Mouse (Mus musculus) lung, embryonic 14.5 days (tissue): ENCODE results near the gene Fam13a. TPM values are rescaled to one million over a fixed set of nuclear protein-coding genes. Genes with fewer than 3 reads are reported as not detected.
A peak's percentile ranks its signal among the peaks of the same experiment; 100 is the strongest.

Source experiments
- ATAC-seq: fragments of 200-750 bp; cut with Nextera tagmentation; 2 replicates; pipeline ENCODE4 v1.8.0; 2017; ENCODE audit warnings: mild to moderate bottlenecking, moderate TSS enrichment, moderate library complexity; ENCODE audit not compliant: insufficient read depth
- DNase-seq: peaks from one replicate; pipeline ENCODE4 v3.0.0-alpha.2; 2015
- H3K27ac ChIP-seq: fragments of 300-500 bp; sonication (generic); 2 replicates; pipeline ENCODE4 v1.5.1; 2014; ENCODE audit warnings: low read depth, mild to moderate bottlenecking, moderate library complexity
- H3K27me3 ChIP-seq: fragments of 300-500 bp; sonication (generic); 2 replicates; pipeline ENCODE4 v1.6.1; 2014; ENCODE audit warnings: low read length, control low read depth; ENCODE audit not compliant: insufficient read depth
- H3K36me3 ChIP-seq: fragments of 300-500 bp; sonication (generic); 2 replicates; pipeline ENCODE4 v1.6.1; 2014; ENCODE audit warnings: control low read depth; ENCODE audit not compliant: insufficient read depth
- H3K4me1 ChIP-seq: fragments of 300-500 bp; sonication (generic); 2 replicates; pipeline ENCODE4 v1.6.1; 2014; ENCODE audit warnings: antibody characterized with exemption, control low read depth; ENCODE audit not compliant: insufficient read depth
- H3K4me2 ChIP-seq: fragments of 300-500 bp; sonication (generic); 2 replicates; pipeline ENCODE4 v1.6.1; 2014; ENCODE audit warnings: mild to moderate bottlenecking
- H3K4me3 ChIP-seq: fragments of 300-500 bp; sonication (generic); 2 replicates; pipeline ENCODE4 v1.5.1; 2014; ENCODE audit warnings: low read depth, low read length
- H3K9ac ChIP-seq: fragments of 300-500 bp; sonication (generic); 2 replicates; pipeline ENCODE4 v1.6.1; 2014
- H3K9me3 ChIP-seq: fragments of 300-500 bp; sonication (generic); 2 replicates; pipeline ENCODE4 v1.6.1; 2016; ENCODE audit warnings: low read depth, low read length, control low read depth
- CTCF ChIP-seq: IDR thresholded peaks from 2 replicates; pipeline ENCODE4 v1.5.1; 2016; ENCODE audit warnings: antibody characterized with exemption, low read depth
- WGBS: fragments of 180-500 bp; shearing (Covaris S2); extraction: QIAGEN DNeasy Blood & Tissue Kit; methylation state at CpG from one replicate; pipeline ENCODE4 v1.1.7; 2014; 5-methylcytosine and 5-hydroxymethylcytosine counted together
- polyA plus RNA-seq: library from polyadenylated mRNA; unstranded; fragments of >200 nt; fragmentation: Nextera tagmentation; extraction: Ambion mirVana; gene quantifications from 2 replicates; pipeline ENCODE4 v1.2.1, GENCODE M21; 2014

Gene Fam13a
- polyA plus RNA-seq, 1 experiment from 2014 or later, result 13.7 TPM

GRCm38 (mm10) chr6:58922511-58922910 is 101.8 kb downstream of the Fam13a start:
- H3K27me3 ChIP-seq, result no peaks in the 10 kb centered on the region
- H3K9ac ChIP-seq, result no peak overlapping the region
- H3K4me3 ChIP-seq, result no peak overlapping the region
- H3K9me3 ChIP-seq, result no peaks in the 10 kb centered on the region
- DNase-seq (no peak), ATAC-seq (no peak)
- TF ChIP-seq CTCF, result no peak
- H3K4me1 ChIP-seq, result no peaks in the 10 kb centered on the region
- no peak overlapping the region for H3K4me2 ChIP-seq
- H3K27ac ChIP-seq, result no peak overlapping the region
- WGBS, result 72% methylated on average over 5 of the region's 5 CpGs
- no peaks in the 10 kb centered on the region for H3K36me3 ChIP-seq

- 43% methylated on average over 3 of the region's 3 CpGs for WGBS
- TF ChIP-seq CTCF, result peak; percentile 41
- H3K27ac ChIP-seq, result no peak overlapping the region
Observed at GRCm38 (mm10) chr6:58921623-58922022, 102.7 kb downstream of the Fam13a start.

GRCm38 (mm10) chr6:58920735-58921134 is 103.6 kb downstream of the Fam13a start:
- ATAC-seq (no peak), DNase-seq (no peak)
- Histone ChIP-seq H3K4me2 (no peak overlapping the region), H3K27ac (no peak overlapping the region), H3K4me1 (no peaks in the 10 kb centered on the region), H3K36me3 (no peaks in the 10 kb centered on the region), H3K27me3 (no peaks in the 10 kb centered on the region), H3K4me3 (no peak overlapping the region), H3K9me3 (no peaks in the 10 kb centered on the region), H3K9ac (no peak overlapping the region)
- no peak for TF ChIP-seq CTCF
- 70% methylated on average over 6 of the region's 6 CpGs for WGBS

More at GRCm38 (mm10) chr6:58921623-58922022, 102.7 kb downstream of the Fam13a start:
- H3K9me3 ChIP-seq, result no peaks in the 10 kb centered on the region
- H3K4me2 ChIP-seq, result no peak overlapping the region
- H3K36me3 ChIP-seq, result no peaks in the 10 kb centered on the region
- ATAC-seq, result no peak; the same call in 1 of the 2 replicates
- H3K4me3 ChIP-seq, result no peak overlapping the region
- H3K27me3 ChIP-seq, result no peaks in the 10 kb centered on the region
- H3K4me1 ChIP-seq, result no peaks in the 10 kb centered on the region
- H3K9ac ChIP-seq, result no peak overlapping the region
- peak; percentile 46 for DNase-seq

GRCm38 (mm10) chr6:58916498-58916897 is 107.9 kb downstream of the Fam13a start:
- no peak for ATAC-seq
- no peak for TF ChIP-seq CTCF
- Histone ChIP-seq H3K4me1 (no peaks in the 10 kb centered on the region), H3K27me3 (no peaks in the 10 kb centered on the region), H3K9ac (no peak overlapping the region), H3K4me2 (no peak overlapping the region), H3K36me3 (no peaks in the 10 kb centered on the region), H3K9me3 (no peaks in the 10 kb centered on the region), H3K4me3 (no peak overlapping the region), H3K27ac (no peak overlapping the region)
- WGBS, result 74% methylated on average over 5 of the region's 5 CpGs
- no peak for DNase-seq

GRCm38 (mm10) chr6:58913971-58914370 is 110.4 kb downstream of the Fam13a start:
- no peaks in the 10 kb centered on the region for H3K36me3 ChIP-seq
- H3K9ac ChIP-seq, result no peak overlapping the region
- no peak overlapping the region for H3K27ac ChIP-seq
- TF ChIP-seq CTCF, result no peak
- no peak overlapping the region for H3K4me3 ChIP-seq
- H3K4me2 ChIP-seq, result no peak overlapping the region
- 46% methylated on average over 5 of the region's 5 CpGs for WGBS
- H3K4me1 ChIP-seq, result no peaks in the 10 kb centered on the region
- H3K27me3 ChIP-seq, result no peaks in the 10 kb centered on the region
- peak; percentile 14; the same call in 1 of the 2 replicates for ATAC-seq
- DNase-seq, result no peak
- H3K9me3 ChIP-seq, result no peaks in the 10 kb centered on the region

GRCm38 (mm10) chr6:58913551-58913950 is 110.8 kb downstream of the Fam13a start:
- Histone ChIP-seq H3K9ac (no peak overlapping the region), H3K27ac (no peak overlapping the region), H3K36me3 (no peaks in the 10 kb centered on the region), H3K4me2 (no peak overlapping the region), H3K4me3 (no peak overlapping the region), H3K27me3 (no peaks in the 10 kb centered on the region), H3K4me1 (no peaks in the 10 kb centered on the region), H3K9me3 (no peaks in the 10 kb centered on the region; the same call in 1 of the 2 replicates)
- WGBS, result 40% methylated on average over 3 of the region's 3 CpGs
- no peak for TF ChIP-seq CTCF
- DNase-seq (peak; percentile 82), ATAC-seq (peak; percentile 87)

GRCm38 (mm10) chr6:58912842-58913241 is 111.5 kb downstream of the Fam13a start:
- ATAC-seq, result no peak
- H3K9me3 ChIP-seq, result no peaks in the 10 kb centered on the region; the same call in 1 of the 2 replicates
- no peaks in the 10 kb centered on the region for H3K36me3 ChIP-seq
- no peak for DNase-seq
- 55% methylated on average over 5 of the region's 5 CpGs for WGBS
- H3K4me2 ChIP-seq, result no peak overlapping the region
- no peak overlapping the region for H3K27ac ChIP-seq
- no peak for TF ChIP-seq CTCF
- H3K27me3 ChIP-seq, result no peaks in the 10 kb centered on the region
- no peaks in the 10 kb centered on the region for H3K4me1 ChIP-seq
- no peak overlapping the region for H3K9ac ChIP-seq
- no peak overlapping the region for H3K4me3 ChIP-seq

- Histone ChIP-seq H3K4me3 (no peak overlapping the region), H3K9me3 (peaks cover 17% of the 10 kb centered on the region; the same call in 1 of the 2 replicates), H3K9ac (no peak overlapping the region), H3K4me2 (no peak overlapping the region), H3K27me3 (no peaks in the 10 kb centered on the region), H3K27ac (no peak overlapping the region), H3K4me1 (no peaks in the 10 kb centered on the region), H3K36me3 (0 out of 2 replicates have a peak, but pooled peaks cover 3% of the 10 kb centered on the region)
- no peak for ATAC-seq
- TF ChIP-seq CTCF, result no peak
- 59% methylated on average over 2 of the region's 2 CpGs for WGBS
- DNase-seq, result peak; percentile 66
Observed at GRCm38 (mm10) chr6:58907791-58908190, 116.6 kb downstream of the Fam13a start.
